Mouse (Mus musculus): ENCODE results near the gene Ceacam9.

GRCm38 (mm10) chr7:16746093-16746492 is 24.4 kb downstream of the Ceacam9 start:
- TF ChIP-seq POLR2A (IDR thresholded peaks at IDR 0.05; ENCODE audit: low read depth, low read length) (no peak), CTCF (IDR thresholded peaks at IDR 0.05; ENCODE audit: extremely low read depth, insufficient read depth, insufficient read length, insufficient replicate concordance) (peak; percentile 30; the same call in 1 of the 2 replicates)
